Mouse (Mus musculus): ENCODE data around the gene Cldn34c2. TPM values are rescaled to one million over a fixed set of nuclear protein-coding genes. Genes with fewer than 3 reads are reported as not detected.

The Cldn34c2 gene
- not detected in 2 replicates for polyA plus RNA-seq (2015; fragmentation: Nextera tagmentation; extraction: Ambion mirVana)

GRCm38 (mm10) chrX:123581400-123581799 lies at the start of gene Cldn34c2:
Cldn34c2 (plus strand) TSS chrX:123581700.

Other genes starting within 250 kb of the Cldn34c2 start
- gene Gm17467, start 123.1 kb downstream of the Cldn34c2 start, polyA plus RNA-seq (2015; fragmentation: Nextera tagmentation; extraction: Ambion mirVana) = not detected in 2 replicates
- gene Cldn34c3, start 212.0 kb downstream of the Cldn34c2 start, polyA plus RNA-seq (2015; fragmentation: Nextera tagmentation; extraction: Ambion mirVana) = not detected in 2 replicates

Data from urinary bladder, postnatal 0 days (tissue).